Mouse (Mus musculus): Measurements from ENCODE around the gene Add2. TPM values are rescaled to one million over a fixed set of nuclear protein-coding genes. Genes with fewer than 3 reads are reported as not detected.
"Not testable (repeated sequence)": the region's sequence is repeated elsewhere in the genome, so short reads cannot be mapped to it uniquely, and the experiment has no call there.

Gene Add2
- 117 and 136 TPM in 2 replicates for polyA plus RNA-seq (2014; fragmentation: Nextera tagmentation; extraction: Ambion mirVana)

- Histone ChIP-seq H3K4me3 (replicated peaks; ENCODE audit: low read depth, low read length) (peak within 1 kb of the TSS; percentile 80), H3K4me2 (ENCODE audit: low read length) (peak within 1 kb of the TSS; percentile 63), H3K27ac (replicated peaks; ENCODE audit: low read depth, low read length) (peak within 1 kb of the TSS; percentile 97), H3K36me3 (ENCODE audit: control insufficient read depth, insufficient read depth, low read length) (no peaks in the 10 kb centered on the region), H3K9me3 (ENCODE audit: control insufficient read depth, low read length) (no peaks in the 10 kb centered on the region), H3K9ac (replicated peaks; ENCODE audit: low read length) (peak within 1 kb of the TSS; percentile 98), H3K4me1 (ENCODE audit: control insufficient read depth, insufficient read depth, low read length) (peaks cover 45% of the 10 kb centered on the region), H3K27me3 (ENCODE audit: control insufficient read depth, insufficient read depth, low read length) (no peaks in the 10 kb centered on the region)
- ATAC-seq (ENCODE audit: low FRiP score, low TSS enrichment) = peak; percentile 90
- under 1% methylated on average over 56 of the region's 56 CpGs for WGBS
- DNase-seq = peak; percentile 92
Observed at GRCm38 (mm10) chr6:86028601-86029322, at the start of gene Add2. Gene Add2, plus strand, starts transcription at chr6:86028681.

DNA sequence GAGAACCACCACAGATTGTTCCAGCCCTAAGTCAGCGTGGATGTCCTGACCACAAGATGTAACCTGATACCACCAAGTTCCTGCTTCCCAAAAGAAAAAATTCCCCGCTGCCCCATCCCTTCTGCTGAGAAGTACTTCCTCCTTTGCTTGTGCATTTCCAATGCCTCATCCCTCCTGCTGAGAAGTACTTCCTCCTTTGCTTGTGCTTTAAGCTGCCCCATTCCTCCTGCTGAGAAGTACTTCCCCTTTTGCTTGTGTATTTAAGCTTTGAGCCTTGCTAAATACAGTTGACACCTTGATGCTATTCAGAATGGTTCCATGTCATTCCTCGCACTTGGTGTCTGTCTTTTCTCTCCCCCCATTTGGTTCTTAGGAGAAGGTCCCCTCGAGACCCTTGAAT is 49.7 kb upstream of the Add2 start:
- H3K9ac ChIP-seq (replicated peaks; ENCODE audit: low read length); H3K4me3 ChIP-seq (replicated peaks; ENCODE audit: low read depth, low read length); ATAC-seq (ENCODE audit: low FRiP score, low TSS enrichment); DNase-seq; H3K27me3 ChIP-seq (ENCODE audit: control insufficient read depth, insufficient read depth, low read length); H3K4me1 ChIP-seq (ENCODE audit: control insufficient read depth, insufficient read depth, low read length); H3K36me3 ChIP-seq (ENCODE audit: control insufficient read depth, insufficient read depth, low read length); H3K4me2 ChIP-seq (ENCODE audit: low read length); H3K9me3 ChIP-seq (ENCODE audit: control insufficient read depth, low read length); H3K27ac ChIP-seq (replicated peaks; ENCODE audit: low read depth, low read length): not testable (repeated sequence)
- WGBS = 78% methylated on average over 4 of the region's 4 CpGs

DNA sequence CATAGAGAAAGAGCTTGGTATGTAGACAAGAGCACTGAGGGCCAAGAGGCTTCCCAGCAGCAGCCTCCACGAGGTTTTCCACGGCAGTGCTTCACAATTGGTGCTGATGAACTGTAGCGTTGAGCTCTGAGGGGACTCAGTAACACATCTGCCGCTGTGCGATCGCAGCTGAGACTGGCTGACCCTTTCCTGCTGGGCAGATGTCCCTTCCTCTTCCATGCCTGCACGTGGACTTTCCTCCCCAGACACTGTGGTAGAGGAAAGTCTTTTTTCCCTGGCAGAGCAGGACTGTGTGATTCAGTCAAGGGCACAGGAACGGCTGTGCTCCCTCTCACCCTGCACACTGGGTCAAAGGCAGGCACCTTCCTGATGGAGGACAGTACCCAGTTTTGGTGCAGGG is 44.1 kb upstream of the Add2 start:
- WGBS = 81% methylated on average over 8 of the region's 8 CpGs

GRCm38 (mm10) chr6:85989570-85989969 is 38.9 kb upstream of the Add2 start:
- not testable (repeated sequence) for H3K4me3 ChIP-seq (replicated peaks; ENCODE audit: low read depth, low read length); DNase-seq; H3K4me2 ChIP-seq (ENCODE audit: low read length)

More for the DNA sequence above, 44.1 kb upstream of the Add2 start:
- no peak overlapping the region for H3K4me2 ChIP-seq (ENCODE audit: low read length)
- DNase-seq (no peak), ATAC-seq (ENCODE audit: low FRiP score, low TSS enrichment) (no peak)
- H3K36me3 ChIP-seq (ENCODE audit: control insufficient read depth, insufficient read depth, low read length) = no peaks in the 10 kb centered on the region
- H3K4me3 ChIP-seq (replicated peaks; ENCODE audit: low read depth, low read length) = no peak overlapping the region
- H3K4me1 ChIP-seq (ENCODE audit: control insufficient read depth, insufficient read depth, low read length) = no peaks in the 10 kb centered on the region
- H3K27ac ChIP-seq (replicated peaks; ENCODE audit: low read depth, low read length) = no peak overlapping the region
- H3K9ac ChIP-seq (replicated peaks; ENCODE audit: low read length) = no peak overlapping the region
- no peaks in the 10 kb centered on the region for H3K9me3 ChIP-seq (ENCODE audit: control insufficient read depth, low read length)
- no peaks in the 10 kb centered on the region for H3K27me3 ChIP-seq (ENCODE audit: control insufficient read depth, insufficient read depth, low read length)

DNA sequence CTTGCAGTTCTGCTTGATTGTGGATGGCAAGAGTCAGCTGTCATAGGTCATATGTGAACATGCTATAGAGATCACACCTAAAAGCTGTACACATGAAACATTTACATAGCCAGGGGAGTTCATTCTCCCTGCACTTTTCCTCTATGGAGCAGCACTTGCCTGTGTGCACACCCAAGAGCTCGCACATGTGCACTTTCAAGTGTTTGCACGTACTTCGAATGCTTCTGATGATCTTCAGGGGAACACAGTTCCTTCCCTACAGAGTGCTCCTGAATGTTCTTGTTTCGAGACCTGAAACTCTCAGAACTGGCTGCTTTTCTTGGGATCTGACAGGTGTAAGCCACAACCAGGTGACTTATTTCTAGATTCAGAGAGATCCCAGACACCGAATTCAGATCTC is 37.7 kb upstream of the Add2 start:
- H3K4me1 ChIP-seq (ENCODE audit: control insufficient read depth, insufficient read depth, low read length); H3K9ac ChIP-seq (replicated peaks; ENCODE audit: low read length); H3K27ac ChIP-seq (replicated peaks; ENCODE audit: low read depth, low read length); H3K36me3 ChIP-seq (ENCODE audit: control insufficient read depth, insufficient read depth, low read length); DNase-seq; H3K4me2 ChIP-seq (ENCODE audit: low read length); H3K4me3 ChIP-seq (replicated peaks; ENCODE audit: low read depth, low read length); H3K27me3 ChIP-seq (ENCODE audit: control insufficient read depth, insufficient read depth, low read length); ATAC-seq (ENCODE audit: low FRiP score, low TSS enrichment); H3K9me3 ChIP-seq (ENCODE audit: control insufficient read depth, low read length): not testable (repeated sequence)
- WGBS = 91% methylated on average over 5 of the region's 5 CpGs

More at GRCm38 (mm10) chr6:85989570-85989969, 38.9 kb upstream of the Add2 start:
- H3K4me1 ChIP-seq (ENCODE audit: control insufficient read depth, insufficient read depth, low read length); ATAC-seq (ENCODE audit: low FRiP score, low TSS enrichment); H3K27ac ChIP-seq (replicated peaks; ENCODE audit: low read depth, low read length); H3K27me3 ChIP-seq (ENCODE audit: control insufficient read depth, insufficient read depth, low read length); H3K36me3 ChIP-seq (ENCODE audit: control insufficient read depth, insufficient read depth, low read length); H3K9ac ChIP-seq (replicated peaks; ENCODE audit: low read length); H3K9me3 ChIP-seq (ENCODE audit: control insufficient read depth, low read length): not testable (repeated sequence)
- 92% methylated on average over 5 of the region's 5 CpGs for WGBS

GRCm38 (mm10) chr6:86003405-86003925 is 25.0 kb upstream of the Add2 start:
- no peak overlapping the region for H3K9ac ChIP-seq (replicated peaks; ENCODE audit: low read length)

GRCm38 (mm10) chr6:86004271-86005148 is 24.0 kb upstream of the Add2 start:
- WGBS = 12% methylated on average over 18 of the region's 18 CpGs
- 0 out of 2 replicates have a peak overlapping the region, but pooled peaks have one; percentile 26 for H3K9ac ChIP-seq (replicated peaks; ENCODE audit: low read length)
- no peak overlapping the region for H3K27ac ChIP-seq (replicated peaks; ENCODE audit: low read depth, low read length)
- no peaks in the 10 kb centered on the region for H3K9me3 ChIP-seq (ENCODE audit: control insufficient read depth, low read length)
- H3K4me1 ChIP-seq (ENCODE audit: control insufficient read depth, insufficient read depth, low read length) = no peaks in the 10 kb centered on the region
- no peaks in the 10 kb centered on the region for H3K36me3 ChIP-seq (ENCODE audit: control insufficient read depth, insufficient read depth, low read length)
- DNase-seq (peak; percentile 93), ATAC-seq (ENCODE audit: low FRiP score, low TSS enrichment) (peak; percentile 78)
- H3K27me3 ChIP-seq (ENCODE audit: control insufficient read depth, insufficient read depth, low read length) = no peaks in the 10 kb centered on the region
- no peak overlapping the region for H3K4me3 ChIP-seq (replicated peaks; ENCODE audit: low read depth, low read length)
- H3K4me2 ChIP-seq (ENCODE audit: low read length) = peak overlapping the region; percentile 42

More at GRCm38 (mm10) chr6:86003405-86003925, 25.0 kb upstream of the Add2 start:
- H3K4me1 ChIP-seq (ENCODE audit: control insufficient read depth, insufficient read depth, low read length) = no peaks in the 10 kb centered on the region
- WGBS = 75% methylated on average over 18 of the region's 18 CpGs
- no peaks in the 10 kb centered on the region for H3K36me3 ChIP-seq (ENCODE audit: control insufficient read depth, insufficient read depth, low read length)
- no peak overlapping the region for H3K4me3 ChIP-seq (replicated peaks; ENCODE audit: low read depth, low read length)
- H3K4me2 ChIP-seq (ENCODE audit: low read length) = no peak overlapping the region
- no peak overlapping the region for H3K27ac ChIP-seq (replicated peaks; ENCODE audit: low read depth, low read length)
- H3K27me3 ChIP-seq (ENCODE audit: control insufficient read depth, insufficient read depth, low read length) = no peaks in the 10 kb centered on the region
- no peak for ATAC-seq (ENCODE audit: low FRiP score, low TSS enrichment)
- no peak for DNase-seq
- no peaks in the 10 kb centered on the region for H3K9me3 ChIP-seq (ENCODE audit: control insufficient read depth, low read length)

DNA sequence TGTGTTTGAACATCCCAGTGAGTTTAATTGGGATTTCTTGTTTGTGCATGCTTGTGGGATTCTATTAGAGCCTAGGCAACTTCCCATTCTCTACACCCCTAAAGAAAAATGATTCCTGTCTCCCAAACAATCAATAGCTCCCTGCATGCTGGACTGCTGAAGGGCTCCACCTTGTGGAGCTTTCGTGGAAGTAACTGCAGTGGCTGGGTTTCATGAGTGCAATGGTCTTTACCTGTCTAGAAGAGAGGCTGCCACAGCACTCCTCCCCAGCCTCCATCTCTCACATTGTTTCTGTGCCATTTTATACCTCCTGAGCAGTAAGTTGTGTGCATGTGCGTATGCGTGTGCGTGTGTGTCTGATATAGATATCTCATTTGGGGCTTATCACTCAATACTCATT is 18.5 kb upstream of the Add2 start:
- WGBS = 42% methylated on average over 4 of the region's 4 CpGs
- no peak overlapping the region for H3K27ac ChIP-seq (replicated peaks; ENCODE audit: low read depth, low read length)
- H3K4me1 ChIP-seq (ENCODE audit: control insufficient read depth, insufficient read depth, low read length) = no peaks in the 10 kb centered on the region
- no peak overlapping the region for H3K4me3 ChIP-seq (replicated peaks; ENCODE audit: low read depth, low read length)
- DNase-seq (peak; percentile 85), ATAC-seq (ENCODE audit: low FRiP score, low TSS enrichment) (no peak)
- no peaks in the 10 kb centered on the region for H3K9me3 ChIP-seq (ENCODE audit: control insufficient read depth, low read length)
- H3K36me3 ChIP-seq (ENCODE audit: control insufficient read depth, insufficient read depth, low read length) = no peaks in the 10 kb centered on the region
- no peak overlapping the region for H3K9ac ChIP-seq (replicated peaks; ENCODE audit: low read length)
- no peak overlapping the region for H3K4me2 ChIP-seq (ENCODE audit: low read length)
- H3K27me3 ChIP-seq (ENCODE audit: control insufficient read depth, insufficient read depth, low read length) = no peaks in the 10 kb centered on the region

Measured in midbrain, embryonic 14.5 days (tissue).